Mouse (Mus musculus) small intestine, adult 2 months (tissue): ENCODE measurements around the gene Wfdc16.

Experiments used
- CTCF ChIP-seq: fragments of 200-500 bp; IDR thresholded peaks from 2 replicates; pipeline ENCODE4 v1.5.1; 2012; ENCODE audit warnings: low read depth, mild to moderate bottlenecking, control low read depth, inconsistent platforms, low read length, moderate library complexity, mixed read lengths; ENCODE audit not compliant: insufficient replicate concordance, insufficient read length; ENCODE audit errors: extremely low read depth
- POLR2A ChIP-seq: fragments of 200-500 bp; IDR thresholded peaks from 2 replicates; pipeline ENCODE4 v1.6.1; 2012; ENCODE audit warnings: low read depth, mild to moderate bottlenecking, control low read depth, inconsistent platforms, low read length, moderate library complexity

- TF ChIP-seq CTCF (no peak), POLR2A (no peak)
These were observed 45.1 kb downstream of the Wfdc16 start, which contains the start of gene Eppin for GRCm38 (mm10) chr2:164593494-164593893.
